Mouse (Mus musculus): Measurements from ENCODE around the gene Lpin3. TPM values are rescaled to one million over a fixed set of nuclear protein-coding genes. Genes with fewer than 3 reads are reported as not detected.

The Lpin3 gene
- polyA plus RNA-seq, 1 experiment = 3.1 TPM

DNA sequence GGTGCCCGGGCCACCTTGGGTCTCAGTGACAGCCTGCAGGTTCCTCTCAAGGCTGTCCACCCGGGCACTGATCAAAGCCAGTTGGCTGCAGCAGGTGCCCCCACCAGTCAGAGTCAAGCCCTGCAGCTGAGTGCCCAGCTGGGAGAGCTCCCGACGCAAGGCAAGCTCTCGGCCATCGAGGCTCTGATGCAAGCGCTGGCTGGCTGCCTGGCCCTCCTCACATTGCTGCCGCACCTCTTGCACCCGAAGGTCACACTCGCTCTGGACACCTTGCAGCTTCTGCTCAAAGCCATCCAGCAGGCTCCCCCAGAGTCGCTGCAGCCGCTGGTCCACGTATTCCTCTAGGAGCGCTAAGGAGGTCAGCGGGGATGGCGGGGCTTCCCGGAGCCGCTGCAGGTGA is 28.1 kb downstream of the Lpin3 start:
- no peak for TF ChIP-seq CTCF (IDR thresholded peaks at IDR 0.05; ENCODE audit: borderline replicate concordance, insufficient read depth, low read length)
- no peak for TF ChIP-seq POLR2A (IDR thresholded peaks at IDR 0.05; ENCODE audit: low read depth, low read length)

DNA sequence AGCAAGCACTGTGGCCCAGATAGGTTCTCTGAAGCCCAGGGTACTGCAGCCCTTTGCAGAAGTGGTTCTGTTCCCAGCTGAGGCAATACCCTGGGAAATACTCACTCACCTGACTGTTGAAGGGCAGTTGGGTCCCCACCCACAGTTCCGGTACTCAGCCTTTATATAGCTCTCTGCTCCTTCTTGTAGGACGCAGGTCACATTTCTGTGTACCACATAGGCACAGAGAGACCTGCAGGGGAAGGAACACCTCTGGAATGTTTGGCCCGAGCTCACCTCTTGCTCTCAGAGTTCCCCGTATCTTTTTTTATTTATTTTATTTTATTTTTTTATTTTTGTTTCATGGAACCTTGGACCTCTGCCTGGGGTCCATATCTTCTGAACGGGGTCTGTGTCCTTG is 30.2 kb downstream of the Lpin3 start:
- no peak overlapping the region for H3K27ac ChIP-seq (ENCODE audit: insufficient read depth, low read length)
- no peak overlapping the region for H3K4me3 ChIP-seq (ENCODE audit: insufficient read depth, low read length)
- H3K4me1 ChIP-seq (ENCODE audit: control insufficient read depth, insufficient read depth, low read length) = no peaks in the 10 kb centered on the region
- TF ChIP-seq CTCF (IDR thresholded peaks at IDR 0.05; ENCODE audit: borderline replicate concordance, insufficient read depth, low read length) = no peak
- TF ChIP-seq POLR2A (IDR thresholded peaks at IDR 0.05; ENCODE audit: low read depth, low read length) = no peak

More for the DNA sequence above, 28.1 kb downstream of the Lpin3 start:
- no peaks in the 10 kb centered on the region for H3K4me1 ChIP-seq (ENCODE audit: control insufficient read depth, insufficient read depth, low read length)
- H3K4me3 ChIP-seq (ENCODE audit: insufficient read depth, low read length) = no peak overlapping the region
- H3K27ac ChIP-seq (ENCODE audit: insufficient read depth, low read length) = no peak overlapping the region

- H3K27ac ChIP-seq (ENCODE audit: insufficient read depth, low read length) = no peak overlapping the region
- TF ChIP-seq POLR2A (IDR thresholded peaks at IDR 0.05; ENCODE audit: low read depth, low read length) (no peak), CTCF (IDR thresholded peaks at IDR 0.05; ENCODE audit: borderline replicate concordance, insufficient read depth, low read length) (no peak)
- no peaks in the 10 kb centered on the region for H3K4me1 ChIP-seq (ENCODE audit: control insufficient read depth, insufficient read depth, low read length)
- no peak overlapping the region; the same call in 1 of the 2 replicates for H3K4me3 ChIP-seq (ENCODE audit: insufficient read depth, low read length)
Observed at GRCm38 (mm10) chr2:160911558-160912201, 31.2 kb downstream of the Lpin3 start.

- H3K27ac ChIP-seq (ENCODE audit: insufficient read depth, low read length) = no peak within 1 kb of the TSS
- TF ChIP-seq POLR2A (IDR thresholded peaks at IDR 0.05; ENCODE audit: low read depth, low read length) = no peak
- no peak for TF ChIP-seq CTCF (IDR thresholded peaks at IDR 0.05; ENCODE audit: borderline replicate concordance, insufficient read depth, low read length)
- H3K4me1 ChIP-seq (ENCODE audit: control insufficient read depth, insufficient read depth, low read length) = no peaks in the 10 kb centered on the region
- H3K4me3 ChIP-seq (ENCODE audit: insufficient read depth, low read length) = no peak within 1 kb of the TSS; the same call in 1 of the 2 replicates
Observed at GRCm38 (mm10) chr2:160912231-160912671, 31.8 kb downstream of the Lpin3 start, which contains the start of gene Emilin3. Emilin3 (minus strand) TSS chr2:160912328.

GRCm38 (mm10) chr2:160914656-160915055 is 34.2 kb downstream of the Lpin3 start:
- Histone ChIP-seq H3K4me1 (ENCODE audit: control insufficient read depth, insufficient read depth, low read length) (no peaks in the 10 kb centered on the region), H3K27ac (ENCODE audit: insufficient read depth, low read length) (no peak overlapping the region), H3K4me3 (ENCODE audit: insufficient read depth, low read length) (no peak overlapping the region)
- TF ChIP-seq POLR2A (IDR thresholded peaks at IDR 0.05; ENCODE audit: low read depth, low read length) (no peak), CTCF (IDR thresholded peaks at IDR 0.05; ENCODE audit: borderline replicate concordance, insufficient read depth, low read length) (no peak)

DNA sequence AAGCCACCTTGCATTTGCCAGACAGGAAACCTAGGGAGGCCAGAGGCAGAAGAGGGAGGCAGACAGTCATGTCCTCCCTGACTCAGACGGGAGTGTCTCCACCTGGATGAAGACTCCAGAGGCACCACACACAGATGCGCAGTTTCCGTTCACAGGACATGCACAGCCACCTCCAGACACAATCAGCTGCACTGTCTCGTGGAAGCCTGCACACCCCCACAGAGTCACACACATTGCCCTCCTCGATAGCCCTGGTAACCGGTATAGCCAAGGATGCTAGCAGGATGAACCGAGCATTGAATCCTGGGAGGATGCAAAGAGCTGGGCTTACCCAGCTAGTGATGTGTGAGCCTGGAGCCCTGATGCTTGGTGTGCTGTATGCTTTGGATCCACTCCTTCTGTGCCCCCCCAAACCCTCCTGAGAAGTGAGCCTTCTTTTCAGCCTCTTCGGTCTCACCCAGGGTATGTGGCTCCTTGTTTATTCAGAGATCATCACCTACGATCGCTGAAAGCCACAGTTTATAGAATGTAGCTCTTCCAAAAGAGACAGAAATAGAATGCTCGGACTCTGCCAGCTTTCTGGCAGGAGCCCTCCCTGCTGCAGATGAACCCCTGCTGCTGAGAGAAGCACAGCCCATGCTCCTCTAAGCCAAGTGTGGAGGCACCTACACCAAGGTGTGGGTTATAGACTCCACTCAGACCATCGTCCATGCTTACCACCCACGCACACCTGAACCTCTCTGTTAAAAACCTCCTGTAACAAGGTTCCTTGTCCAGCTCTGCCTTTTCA is 35.5 kb downstream of the Lpin3 start:
- Histone ChIP-seq H3K4me1 (ENCODE audit: control insufficient read depth, insufficient read depth, low read length) (no peaks in the 10 kb centered on the region), H3K27ac (ENCODE audit: insufficient read depth, low read length) (no peak overlapping the region), H3K4me3 (ENCODE audit: insufficient read depth, low read length) (no peak overlapping the region)
- no peak for TF ChIP-seq POLR2A (IDR thresholded peaks at IDR 0.05; ENCODE audit: low read depth, low read length)
- TF ChIP-seq CTCF (IDR thresholded peaks at IDR 0.05; ENCODE audit: borderline replicate concordance, insufficient read depth, low read length) = no peak

- Histone ChIP-seq H3K4me1 (ENCODE audit: control insufficient read depth, insufficient read depth, low read length) (no peaks in the 10 kb centered on the region), H3K4me3 (ENCODE audit: insufficient read depth, low read length) (no peak overlapping the region), H3K27ac (ENCODE audit: insufficient read depth, low read length) (no peak overlapping the region)
- TF ChIP-seq CTCF (IDR thresholded peaks at IDR 0.05; ENCODE audit: borderline replicate concordance, insufficient read depth, low read length) = no peak
- no peak for TF ChIP-seq POLR2A (IDR thresholded peaks at IDR 0.05; ENCODE audit: low read depth, low read length)
Observed at GRCm38 (mm10) chr2:160916714-160917113, 36.2 kb downstream of the Lpin3 start.

GRCm38 (mm10) chr2:160917313-160917712 is 36.8 kb downstream of the Lpin3 start:
- Histone ChIP-seq H3K4me3 (ENCODE audit: insufficient read depth, low read length) (no peak overlapping the region), H3K4me1 (ENCODE audit: control insufficient read depth, insufficient read depth, low read length) (no peaks in the 10 kb centered on the region), H3K27ac (ENCODE audit: insufficient read depth, low read length) (no peak overlapping the region)
- TF ChIP-seq POLR2A (IDR thresholded peaks at IDR 0.05; ENCODE audit: low read depth, low read length) (no peak), CTCF (IDR thresholded peaks at IDR 0.05; ENCODE audit: borderline replicate concordance, insufficient read depth, low read length) (no peak)

DNA sequence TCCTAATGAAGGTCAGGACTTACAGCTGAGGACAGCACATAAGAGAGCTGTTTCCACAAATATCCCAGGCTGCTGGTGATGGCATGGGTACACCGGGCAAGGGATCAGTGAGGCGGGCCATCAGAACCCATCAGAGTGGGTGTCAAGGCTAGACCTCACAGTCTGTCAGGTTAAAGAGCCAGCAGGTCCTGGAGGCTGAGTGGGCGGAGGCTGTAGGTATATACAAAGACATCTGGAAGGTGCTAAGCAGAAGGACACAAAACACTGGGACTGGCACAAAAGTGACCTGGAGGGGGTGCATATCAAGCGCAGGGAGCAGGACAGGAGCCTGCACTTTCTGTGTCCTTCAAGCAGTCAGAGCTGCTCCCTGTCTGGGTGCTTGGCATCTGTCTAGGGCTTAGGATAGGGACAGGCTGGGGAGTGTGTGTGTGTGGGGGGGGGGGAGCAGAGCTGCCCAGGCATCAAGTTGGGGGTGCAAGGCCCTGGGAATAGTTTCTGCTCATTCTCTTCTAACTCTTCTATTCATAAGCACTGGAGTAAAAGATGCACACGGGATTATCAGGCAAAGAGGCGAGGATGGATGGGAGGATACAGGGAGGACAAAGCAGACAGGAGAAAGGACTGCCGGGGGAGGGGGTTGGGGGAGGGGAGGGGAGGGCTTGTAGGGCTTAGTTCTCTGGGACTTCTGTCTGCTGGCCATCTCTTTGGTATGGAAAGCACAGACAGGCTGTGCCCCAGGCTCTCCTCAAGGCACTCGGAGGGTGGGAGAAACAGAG is 37.9 kb downstream of the Lpin3 start:
- Histone ChIP-seq H3K27ac (ENCODE audit: insufficient read depth, low read length) (no peak overlapping the region), H3K4me3 (ENCODE audit: insufficient read depth, low read length) (no peak overlapping the region)
- no peak for TF ChIP-seq POLR2A (IDR thresholded peaks at IDR 0.05; ENCODE audit: low read depth, low read length)
- TF ChIP-seq CTCF (IDR thresholded peaks at IDR 0.05; ENCODE audit: borderline replicate concordance, insufficient read depth, low read length) = no peak

More for the DNA sequence above, 37.9 kb downstream of the Lpin3 start:
- no peaks in the 10 kb centered on the region for H3K4me1 ChIP-seq (ENCODE audit: control insufficient read depth, insufficient read depth, low read length)

Data from embryonic fibroblast, embryonic 13.5 days (primary cell).